Mouse (Mus musculus): ENCODE measurements around the gene Pitpnc1. TPM values are rescaled to one million over a fixed set of nuclear protein-coding genes. Genes with fewer than 3 reads are reported as not detected.

Pitpnc1 gene
- polyA plus RNA-seq, 1 experiment from 2014 or later = 7.3 TPM

GRCm38 (mm10) chr11:107241678-107242077 lies 228.8 kb downstream of the Pitpnc1 start:
- DNase-seq (ENCODE audit: low read depth, low spot score) (no peak), ATAC-seq (no peak)
- no peaks in the 10 kb centered on the region for H3K27me3 ChIP-seq
- ChIA-PET POLR2A (no interaction called here), CTCF (no interaction called here)
- TF ChIP-seq CTCF (IDR thresholded peaks at IDR 0.05) = no peak
- in situ Hi-C loops (cut with MboI; ENCODE audit: low pct_unique_long_range_greater_than_20kb) = no loop called here

- ATAC-seq (no peak), DNase-seq (ENCODE audit: low read depth, low spot score) (no peak)
- ChIA-PET CTCF (no interaction called here), POLR2A (no interaction called here)
- no peaks in the 10 kb centered on the region for H3K27me3 ChIP-seq
- no peak for TF ChIP-seq CTCF (IDR thresholded peaks at IDR 0.05)
- in situ Hi-C loops (cut with MboI; ENCODE audit: low pct_unique_long_range_greater_than_20kb) = no loop called here
Measured at GRCm38 (mm10) chr11:107238506-107238905, 232.0 kb downstream of the Pitpnc1 start.

- TF ChIP-seq CTCF (IDR thresholded peaks at IDR 0.05) = no peak
- ATAC-seq = no peak
- ChIA-PET CTCF (no interaction called here), POLR2A (no interaction called here)
- no peaks in the 10 kb centered on the region for H3K27me3 ChIP-seq
- DNase-seq (ENCODE audit: low read depth, low spot score) = no peak
- in situ Hi-C loops (cut with MboI; ENCODE audit: low pct_unique_long_range_greater_than_20kb) = no loop called here
Measured at GRCm38 (mm10) chr11:107237532-107237931, 233.0 kb downstream of the Pitpnc1 start.

- no peak for DNase-seq (ENCODE audit: low read depth, low spot score)
- in situ Hi-C loops (cut with MboI; ENCODE audit: low pct_unique_long_range_greater_than_20kb) = no loop called here
- ATAC-seq = no peak
- ChIA-PET POLR2A (no interaction called here), CTCF (no interaction called here)
- no peaks in the 10 kb centered on the region for H3K27me3 ChIP-seq
- TF ChIP-seq CTCF (IDR thresholded peaks at IDR 0.05) = no peak
Measured at GRCm38 (mm10) chr11:107233252-107233890, 237.1 kb downstream of the Pitpnc1 start.

GRCm38 (mm10) chr11:107230128-107230527 lies 240.4 kb downstream of the Pitpnc1 start:
- DNase-seq (ENCODE audit: low read depth, low spot score) (no peak), ATAC-seq (no peak)
- ChIA-PET POLR2A (interaction anchor here (0.5 to 1.0 kb wide), 2 partner anchors 114 to 176 kb away, joined by 3 to 5 read pairs; no protein-coding TSS in a partner anchor), CTCF (no interaction called here)
- H3K27me3 ChIP-seq = no peaks in the 10 kb centered on the region
- in situ Hi-C loops (cut with MboI; ENCODE audit: low pct_unique_long_range_greater_than_20kb) = no loop called here
- TF ChIP-seq CTCF (IDR thresholded peaks at IDR 0.05) = no peak

GRCm38 (mm10) chr11:107226431-107226830 lies 244.1 kb downstream of the Pitpnc1 start:
- ATAC-seq (no peak), DNase-seq (ENCODE audit: low read depth, low spot score) (no peak)
- CTCF ChIA-PET = no interaction called here
- in situ Hi-C loops (cut with MboI; ENCODE audit: low pct_unique_long_range_greater_than_20kb) = no loop called here
- H3K27me3 ChIP-seq = no peaks in the 10 kb centered on the region
- TF ChIP-seq CTCF (IDR thresholded peaks at IDR 0.05) = no peak
- POLR2A ChIA-PET = no interaction called here

GRCm38 (mm10) chr11:107226013-107226412 lies 244.5 kb downstream of the Pitpnc1 start:
- H3K27me3 ChIP-seq = no peaks in the 10 kb centered on the region
- POLR2A ChIA-PET = no interaction called here
- no peak for TF ChIP-seq CTCF (IDR thresholded peaks at IDR 0.05)
- ATAC-seq (no peak), DNase-seq (ENCODE audit: low read depth, low spot score) (no peak)
- in situ Hi-C loops (cut with MboI; ENCODE audit: low pct_unique_long_range_greater_than_20kb) = no loop called here
- CTCF ChIA-PET = no interaction called here

- in situ Hi-C loops (cut with MboI; ENCODE audit: low pct_unique_long_range_greater_than_20kb) = no loop called here
- no peak for ATAC-seq
- no peak for DNase-seq (ENCODE audit: low read depth, low spot score)
Measured at GRCm38 (mm10) chr11:107225301-107225700, 245.2 kb downstream of the Pitpnc1 start.

GRCm38 (mm10) chr11:107223667-107224214 lies 246.8 kb downstream of the Pitpnc1 start:
- no peak for ATAC-seq
- no peak for TF ChIP-seq CTCF (IDR thresholded peaks at IDR 0.05)
- no peaks in the 10 kb centered on the region for H3K27me3 ChIP-seq
- CTCF ChIA-PET = no interaction called here
- POLR2A ChIA-PET = no interaction called here
- DNase-seq (ENCODE audit: low read depth, low spot score) = no peak
- in situ Hi-C loops (cut with MboI; ENCODE audit: low pct_unique_long_range_greater_than_20kb) = no loop called here

More at GRCm38 (mm10) chr11:107225301-107225700, 245.2 kb downstream of the Pitpnc1 start:
- TF ChIP-seq CTCF (IDR thresholded peaks at IDR 0.05) = no peak
- ChIA-PET POLR2A (no interaction called here), CTCF (no interaction called here)
- H3K27me3 ChIP-seq = no peaks in the 10 kb centered on the region

- ATAC-seq = no peak
- in situ Hi-C loops (cut with MboI; ENCODE audit: low pct_unique_long_range_greater_than_20kb) = no loop called here
- no peak for DNase-seq (ENCODE audit: low read depth, low spot score)
- ChIA-PET POLR2A (no interaction called here), CTCF (no interaction called here)
- H3K27me3 ChIP-seq = no peaks in the 10 kb centered on the region
- TF ChIP-seq CTCF (IDR thresholded peaks at IDR 0.05) = no peak
Measured at GRCm38 (mm10) chr11:107223169-107223561, 247.3 kb downstream of the Pitpnc1 start.

GRCm38 (mm10) chr11:107222531-107223168 lies 247.8 kb downstream of the Pitpnc1 start:
- ATAC-seq (no peak), DNase-seq (ENCODE audit: low read depth, low spot score) (no peak)
- POLR2A ChIA-PET = no interaction called here
- CTCF ChIA-PET = no interaction called here
- in situ Hi-C loops (cut with MboI; ENCODE audit: low pct_unique_long_range_greater_than_20kb) = no loop called here
- H3K27me3 ChIP-seq = no peaks in the 10 kb centered on the region
- TF ChIP-seq CTCF (IDR thresholded peaks at IDR 0.05) = no peak

Measured in Patski (cell line).